Mouse (Mus musculus) C2C12 (cell line): ENCODE data around the gene Tmem132a.

Experiments used
- CEBPB ChIP-seq: IDR thresholded peaks from one replicate; pipeline ENCODE4 v1.6.1; 2011; ENCODE audit warnings: low read depth, mild to moderate bottlenecking, control low read depth, moderate library complexity
- CTCF ChIP-seq: IDR thresholded peaks from one replicate; pipeline ENCODE4 v1.5.1; 2011; ENCODE audit not compliant: control insufficient read depth, insufficient read depth, insufficient read length
- FOSL1 ChIP-seq: IDR thresholded peaks from one replicate; pipeline ENCODE4 v1.8.0; 2011; ENCODE audit warnings: mild to moderate bottlenecking, low read length; ENCODE audit not compliant: poor library complexity, insufficient read depth, severe bottlenecking
- MAX ChIP-seq: IDR thresholded peaks from one replicate; pipeline ENCODE4 v1.6.1; 2011; ENCODE audit warnings: mild to moderate bottlenecking, control low read depth
- USF1 ChIP-seq: IDR thresholded peaks from one replicate; pipeline ENCODE4 v1.6.1; 2011; ENCODE audit warnings: low read depth, mild to moderate bottlenecking, control low read depth, moderate library complexity

DNA sequence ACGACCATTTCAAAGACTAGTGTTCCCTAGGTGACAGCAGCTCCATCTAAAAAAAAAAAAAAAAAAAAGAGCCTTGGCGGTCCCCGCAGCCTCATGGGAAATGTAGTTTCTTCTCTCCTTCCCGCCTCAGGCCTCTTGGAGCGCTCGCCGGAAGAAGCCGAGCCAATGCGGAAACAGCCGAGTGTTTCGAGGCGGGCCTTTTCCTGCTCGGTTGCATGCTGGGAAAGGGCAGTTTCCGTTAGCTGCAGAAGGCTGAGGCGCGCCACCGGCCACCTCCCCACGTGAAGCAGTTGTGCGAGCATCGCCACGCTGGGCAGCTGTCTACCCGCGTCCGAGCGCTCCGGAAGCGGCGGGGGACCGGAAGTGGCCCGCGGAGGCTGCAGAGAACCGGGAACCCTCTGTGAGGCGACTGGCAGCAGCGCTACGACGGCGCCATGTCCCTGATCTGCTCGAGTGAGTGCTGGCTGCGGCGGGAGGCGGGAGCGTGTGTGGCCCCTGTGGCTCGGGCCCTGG, 25.3 kb upstream of the Tmem132a start, which contains the start of gene Prpf19:
- TF ChIP-seq MAX, result peak; percentile 94
- TF ChIP-seq CTCF, result no peak
- TF ChIP-seq USF1, result peak; percentile 10
- TF ChIP-seq FOSL1, result no peak
- no peak for TF ChIP-seq CEBPB
